Mouse (Mus musculus) hindbrain, embryonic 11.5 days (tissue): Measurements from ENCODE around the gene Egflam. TPM values are rescaled to one million over a fixed set of nuclear protein-coding genes. Genes with fewer than 3 reads are reported as not detected.

Source experiments
- ATAC-seq: fragments of 200-750 bp; cut with Nextera tagmentation; 2 replicates; pipeline ENCODE4 v1.8.0; 2017; ENCODE audit warnings: mild to moderate bottlenecking, moderate TSS enrichment, moderate library complexity; ENCODE audit not compliant: low FRiP score
- DNase-seq: peaks from one replicate; pipeline ENCODE4 v3.0.0-alpha.2; 2015; ENCODE audit warnings: low spot score
- H3K27ac ChIP-seq: fragments of 300-500 bp; sonication (generic); 2 replicates; pipeline ENCODE4 v1.5.1; 2014; ENCODE audit warnings: mild to moderate bottlenecking, low read depth, low read length
- H3K27me3 ChIP-seq: fragments of 300-500 bp; sonication (generic); 2 replicates; pipeline ENCODE4 v1.6.1; 2014; ENCODE audit warnings: mild to moderate bottlenecking, low read length, moderate library complexity, mixed read lengths; ENCODE audit not compliant: control insufficient read depth, insufficient read depth
- H3K36me3 ChIP-seq: fragments of 300-500 bp; sonication (generic); 2 replicates; pipeline ENCODE4 v1.6.1; 2014; ENCODE audit warnings: mild to moderate bottlenecking, low read length, moderate library complexity, mixed read lengths; ENCODE audit not compliant: control insufficient read depth, insufficient read depth
- H3K4me1 ChIP-seq: fragments of 300-500 bp; sonication (generic); replicated peaks from 2 replicates; pipeline ENCODE4 v1.6.1; 2014; ENCODE audit warnings: low read length, mixed read lengths; ENCODE audit not compliant: control insufficient read depth, insufficient read depth
- H3K4me2 ChIP-seq: fragments of 300-500 bp; sonication (generic); replicated peaks from 2 replicates; pipeline ENCODE4 v1.6.1; 2014; ENCODE audit warnings: mild to moderate bottlenecking, low read depth, low read length
- H3K4me3 ChIP-seq: fragments of 300-500 bp; sonication (generic); 2 replicates; pipeline ENCODE4 v1.5.1; 2014; ENCODE audit warnings: low read depth, low read length
- H3K9ac ChIP-seq: fragments of 300-500 bp; sonication (generic); 2 replicates; pipeline ENCODE4 v1.6.1; 2014; ENCODE audit warnings: low read depth, low read length
- H3K9me3 ChIP-seq: fragments of 300-500 bp; sonication (generic); 2 replicates; pipeline ENCODE4 v1.6.1; 2016; ENCODE audit warnings: low read length; ENCODE audit not compliant: control insufficient read depth
- WGBS: fragments of 180-500 bp; shearing (Covaris S2); extraction: QIAGEN DNeasy Blood & Tissue Kit; methylation state at CpG from one replicate; pipeline ENCODE4 v1.1.7; 2014; 5-methylcytosine and 5-hydroxymethylcytosine counted together
- polyA plus RNA-seq: library from polyadenylated mRNA; unstranded; fragments of >200 nt; fragmentation: Nextera tagmentation; extraction: Ambion mirVana; gene quantifications from 2 replicates; pipeline ENCODE4 v1.2.1, GENCODE M21; 2014

Egflam gene
- polyA plus RNA-seq, 1 experiment from 2014 or later: 8.4 TPM

- Histone ChIP-seq H3K4me1 (no peaks in the 10 kb centered on the region), H3K4me3 (no peak overlapping the region), H3K27me3 (no peaks in the 10 kb centered on the region), H3K27ac (no peak overlapping the region), H3K4me2 (no peak overlapping the region), H3K9ac (no peak overlapping the region), H3K9me3 (no peaks in the 10 kb centered on the region), H3K36me3 (no peaks in the 10 kb centered on the region)
- ATAC-seq: no peak
- DNase-seq: no peak
- WGBS: 86% methylated on average over 9 of the region's 9 CpGs
These were observed 181.5 kb downstream of the Egflam start for GRCm38 (mm10) chr15:7216581-7217272.

- H3K4me3 ChIP-seq: no peak overlapping the region
- H3K27ac ChIP-seq: no peak overlapping the region
- ATAC-seq (no peak), DNase-seq (no peak)
- no peaks in the 10 kb centered on the region for H3K4me1 ChIP-seq
- 96% methylated on average over 3 of the region's 3 CpGs for WGBS
- no peak overlapping the region for H3K4me2 ChIP-seq
- H3K9ac ChIP-seq: no peak overlapping the region
- H3K36me3 ChIP-seq: no peaks in the 10 kb centered on the region
- H3K27me3 ChIP-seq: no peaks in the 10 kb centered on the region
- H3K9me3 ChIP-seq: no peaks in the 10 kb centered on the region
These were observed 182.3 kb downstream of the Egflam start for GRCm38 (mm10) chr15:7215845-7216244.

- H3K27me3 ChIP-seq: no peaks in the 10 kb centered on the region
- H3K4me2 ChIP-seq: no peak overlapping the region
- H3K4me1 ChIP-seq: no peaks in the 10 kb centered on the region
- H3K27ac ChIP-seq: no peak overlapping the region
- H3K4me3 ChIP-seq: no peak overlapping the region
- no peaks in the 10 kb centered on the region for H3K36me3 ChIP-seq
- H3K9ac ChIP-seq: no peak overlapping the region
- WGBS: 33% methylated on average over 1 of the region's 1 CpGs
- H3K9me3 ChIP-seq: no peaks in the 10 kb centered on the region
- DNase-seq: no peak
- ATAC-seq: no peak
These were observed 184.5 kb downstream of the Egflam start for GRCm38 (mm10) chr15:7213683-7214082.

GRCm38 (mm10) chr15:7208180-7208579, 190.0 kb downstream of the Egflam start:
- no peaks in the 10 kb centered on the region for H3K36me3 ChIP-seq
- ATAC-seq (no peak), DNase-seq (no peak)
- no peak overlapping the region for H3K4me2 ChIP-seq
- H3K27me3 ChIP-seq: no peaks in the 10 kb centered on the region
- WGBS: 86% methylated on average over 9 of the region's 9 CpGs
- no peaks in the 10 kb centered on the region; the same call in 1 of the 2 replicates for H3K4me1 ChIP-seq
- H3K27ac ChIP-seq: no peak overlapping the region
- no peaks in the 10 kb centered on the region for H3K9me3 ChIP-seq
- H3K4me3 ChIP-seq: no peak overlapping the region
- no peak overlapping the region for H3K9ac ChIP-seq

GRCm38 (mm10) chr15:7207292-7207691, 190.9 kb downstream of the Egflam start:
- 74% methylated on average over 7 of the region's 7 CpGs for WGBS
- Histone ChIP-seq H3K9me3 (no peaks in the 10 kb centered on the region), H3K27ac (no peak overlapping the region)

GRCm38 (mm10) chr15:7206110-7206509, 192.1 kb downstream of the Egflam start:
- no peak overlapping the region for H3K27ac ChIP-seq
- ATAC-seq: no peak
- H3K4me2 ChIP-seq: no peak overlapping the region
- WGBS: 64% methylated on average over 5 of the region's 5 CpGs
- H3K9me3 ChIP-seq: no peaks in the 10 kb centered on the region
- H3K4me1 ChIP-seq: peaks cover 8% of the 10 kb centered on the region; the same call in 1 of the 2 replicates
- H3K36me3 ChIP-seq: no peaks in the 10 kb centered on the region
- H3K4me3 ChIP-seq: no peak overlapping the region
- H3K27me3 ChIP-seq: no peaks in the 10 kb centered on the region
- no peak overlapping the region for H3K9ac ChIP-seq
- DNase-seq: no peak

More at GRCm38 (mm10) chr15:7207292-7207691, 190.9 kb downstream of the Egflam start:
- H3K36me3 ChIP-seq: no peaks in the 10 kb centered on the region
- DNase-seq (no peak), ATAC-seq (no peak)
- H3K4me2 ChIP-seq: no peak overlapping the region
- no peak overlapping the region for H3K9ac ChIP-seq
- H3K4me3 ChIP-seq: no peak overlapping the region
- H3K4me1 ChIP-seq: peaks cover under 1% of the 10 kb centered on the region; the same call in 1 of the 2 replicates
- H3K27me3 ChIP-seq: no peaks in the 10 kb centered on the region

- 87% methylated on average over 13 of the region's 13 CpGs for WGBS
- DNase-seq (no peak), ATAC-seq (no peak)
These were observed 193.3 kb downstream of the Egflam start for GRCm38 (mm10) chr15:7204917-7205316.

GRCm38 (mm10) chr15:7203606-7204330, 194.4 kb downstream of the Egflam start:
- Histone ChIP-seq H3K36me3 (no peaks in the 10 kb centered on the region), H3K4me2 (no peak overlapping the region), H3K9me3 (no peaks in the 10 kb centered on the region), H3K4me3 (no peak overlapping the region), H3K9ac (no peak overlapping the region), H3K4me1 (peaks cover 16% of the 10 kb centered on the region), H3K27me3 (no peaks in the 10 kb centered on the region), H3K27ac (peak overlapping the region; percentile 17; the same call in 1 of the 2 replicates)
- DNase-seq: no peak
- 66% methylated on average over 9 of the region's 9 CpGs for WGBS
- no peak for ATAC-seq

More at GRCm38 (mm10) chr15:7204917-7205316, 193.3 kb downstream of the Egflam start:
- H3K9me3 ChIP-seq: no peaks in the 10 kb centered on the region
- H3K27me3 ChIP-seq: no peaks in the 10 kb centered on the region
- H3K4me2 ChIP-seq: no peak overlapping the region
- H3K36me3 ChIP-seq: no peaks in the 10 kb centered on the region
- peaks cover 10% of the 10 kb centered on the region; the same call in 1 of the 2 replicates for H3K4me1 ChIP-seq
- no peak overlapping the region for H3K4me3 ChIP-seq
- H3K27ac ChIP-seq: no peak overlapping the region
- H3K9ac ChIP-seq: no peak overlapping the region
